Mouse (Mus musculus): ENCODE data around the gene Dvl1. TPM values are rescaled to one million over a fixed set of nuclear protein-coding genes. Genes with fewer than 3 reads are reported as not detected.
A peak's percentile ranks its signal among the peaks of the same experiment; 100 is the strongest.

The Dvl1 gene
- polyA plus RNA-seq, 1 experiment from 2014 or later: 83.6 TPM

DNA sequence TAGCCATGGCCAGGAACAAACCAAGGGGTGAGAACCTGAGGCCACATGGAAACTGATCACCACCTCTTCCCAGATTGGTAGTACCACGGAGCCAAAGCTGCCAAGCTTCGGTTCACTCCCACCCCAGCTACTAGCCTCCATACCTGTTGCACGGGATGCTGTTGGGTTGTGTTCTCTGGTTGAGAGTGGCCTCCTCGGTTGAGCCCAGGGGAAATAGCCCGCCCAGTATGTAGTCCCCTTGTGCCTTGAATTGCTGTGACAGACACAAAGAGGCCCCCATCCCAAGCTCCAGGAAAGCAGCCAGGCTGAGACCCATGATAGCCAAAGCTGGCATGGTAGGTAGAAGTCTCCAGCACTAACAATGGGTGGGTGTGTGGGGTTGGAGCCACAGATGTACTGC lies 15.8 kb downstream of the Dvl1 start, which contains the start of gene Tas1r3:
Gene Tas1r3, minus strand, starts transcription at position 362 of the 400 bp plus-strand sequence.
- no peak for TF ChIP-seq CTCF (IDR thresholded peaks at IDR 0.05)
- CTCF ChIA-PET: interaction anchor here (1.8 kb wide), 1 partner anchor 11 kb away, joined by 5 read pairs; no protein-coding TSS in a partner anchor
- H3K27me3 ChIP-seq: no peaks in the 10 kb centered on the region
- POLR2A ChIA-PET: interaction anchor here (1.6 to 1.8 kb wide), 2 partner anchors 11 to 31 kb away, joined by 4 to 7 read pairs; no protein-coding TSS in a partner anchor
- in situ Hi-C loops (cut with MboI; ENCODE audit: low pct_unique_long_range_greater_than_20kb): no loop called here
- no peak for DNase-seq (ENCODE audit: low read depth, low spot score)
- ATAC-seq: no peak

DNA sequence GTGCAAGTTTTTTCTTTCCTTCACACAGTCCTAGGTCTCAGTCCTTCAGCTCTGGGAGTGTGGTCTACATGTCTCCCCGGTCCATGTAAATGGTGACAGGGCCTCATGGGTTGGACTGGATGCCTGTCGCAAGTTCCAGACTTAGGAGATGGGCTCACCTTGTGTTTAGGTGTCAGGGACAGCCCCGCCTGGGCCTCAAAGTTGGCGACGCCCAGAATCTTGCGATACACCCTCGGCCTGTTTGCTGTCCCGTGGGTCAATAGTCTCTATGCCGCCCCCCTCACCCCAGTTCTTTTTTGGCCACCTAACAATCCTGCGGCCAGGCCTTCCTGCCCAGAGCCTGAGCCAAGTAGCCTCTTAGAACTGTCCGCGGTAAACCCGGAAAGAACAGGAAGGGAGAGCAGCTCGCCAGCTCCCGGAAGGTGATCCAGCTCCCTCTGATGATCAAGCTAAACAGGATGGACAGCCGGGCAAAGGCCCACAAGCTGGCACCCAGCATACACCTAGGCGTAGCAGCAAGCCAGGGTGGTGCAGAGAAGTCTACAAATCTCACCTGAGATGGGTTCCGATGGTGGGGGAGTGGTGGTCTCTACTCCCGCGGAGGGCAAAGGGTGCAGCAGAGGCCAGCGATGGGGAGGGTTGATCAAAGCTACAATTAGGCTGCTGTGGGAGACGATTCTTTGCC lies 21.6 kb downstream of the Dvl1 start:
- ChIA-PET POLR2A (interaction anchor here (1.3 kb wide), 1 partner anchor 37 kb away, joined by 4 read pairs; the partner anchor contains the start of gene Aurkaip1), CTCF (interaction anchor here (1.0 kb wide), 1 partner anchor 37 kb away, joined by 3 read pairs; no protein-coding TSS in a partner anchor)
- ATAC-seq (peak; percentile 55), DNase-seq (ENCODE audit: low read depth, low spot score) (no peak)
- in situ Hi-C loops (cut with MboI; ENCODE audit: low pct_unique_long_range_greater_than_20kb): loop anchor here (5.0 kb wide), 1 partner anchor 36 kb away; the partner anchor contains the start of gene Aurkaip1
- no peak for TF ChIP-seq CTCF (IDR thresholded peaks at IDR 0.05)
- no peaks in the 10 kb centered on the region for H3K27me3 ChIP-seq

DNA sequence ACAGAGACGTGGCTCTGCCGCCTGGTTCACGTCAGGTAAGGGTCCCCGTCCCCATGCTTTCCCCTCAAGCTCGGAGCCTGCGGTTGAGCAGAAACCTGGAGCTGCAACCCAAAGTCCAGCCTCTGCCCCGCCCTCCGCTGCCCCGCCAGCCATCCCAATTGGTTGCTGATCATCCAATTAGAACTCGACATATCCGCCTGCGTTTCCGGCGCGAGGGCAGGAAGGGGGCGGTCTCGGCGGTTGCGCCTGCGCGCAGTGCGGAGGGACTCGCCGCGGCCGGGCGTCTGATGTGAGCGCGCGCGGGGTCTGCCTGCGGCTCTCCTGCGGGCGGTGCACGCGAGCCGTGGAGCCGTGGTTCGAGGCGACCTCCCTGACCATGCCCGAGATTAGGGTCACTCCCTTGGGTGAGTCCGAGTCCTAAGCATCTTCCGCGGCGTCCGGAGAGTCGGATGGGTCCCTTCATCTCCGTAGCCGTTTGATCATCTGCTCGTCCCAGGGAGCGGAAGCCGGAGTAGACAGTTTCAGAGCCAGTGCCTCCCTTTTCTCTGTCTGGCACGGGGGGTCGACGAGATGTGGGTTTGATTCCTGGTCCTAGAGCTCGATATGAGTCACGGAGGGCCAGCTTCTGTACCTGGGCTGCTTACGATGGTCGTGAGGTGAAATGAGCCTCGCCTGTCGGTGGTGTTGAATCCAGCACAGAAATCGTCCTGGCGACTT lies 22.3 kb downstream of the Dvl1 start, which contains the start of the genes Cptp and Ints11:
Gene Cptp, minus strand, starts transcription at position 124 of the 717 bp plus-strand sequence.
Gene Ints11, plus strand, starts transcription at position 230 of the 717 bp plus-strand sequence.
- CTCF ChIA-PET: interaction anchor here (1.0 kb wide), 1 partner anchor 38 kb away, joined by 3 read pairs; no protein-coding TSS in a partner anchor
- H3K27me3 ChIP-seq: no peaks in the 10 kb centered on the region
- ATAC-seq (peak; percentile 86), DNase-seq (ENCODE audit: low read depth, low spot score) (peak; percentile 34)
- POLR2A ChIA-PET: interaction anchor here (1.3 kb wide), 1 partner anchor 38 kb away, joined by 4 read pairs; the partner anchor contains the start of gene Aurkaip1
- no peak for TF ChIP-seq CTCF (IDR thresholded peaks at IDR 0.05)
- in situ Hi-C loops (cut with MboI; ENCODE audit: low pct_unique_long_range_greater_than_20kb): loop anchor here (5.0 kb wide), 1 partner anchor 37 kb away; the partner anchor contains the start of gene Aurkaip1

DNA sequence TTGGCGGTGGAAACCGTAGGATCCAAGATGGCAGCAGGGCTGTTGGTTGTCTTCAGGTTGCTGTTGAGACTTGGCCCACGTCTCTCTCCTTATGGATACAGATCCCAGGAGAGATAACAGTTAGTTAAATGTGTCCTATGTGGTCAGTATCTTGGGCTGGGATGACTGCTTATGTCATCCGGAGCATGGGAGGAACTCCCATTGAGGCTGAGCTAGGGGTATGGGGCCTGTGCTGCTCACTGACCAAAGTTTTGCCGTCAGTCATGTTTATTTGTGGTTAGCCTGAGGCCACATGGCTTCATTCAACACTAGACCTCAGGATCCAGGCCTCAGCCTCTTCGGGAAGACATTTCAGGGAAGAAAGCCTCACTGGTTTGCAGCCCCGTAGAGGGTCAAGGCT lies 24.2 kb downstream of the Dvl1 start:
- in situ Hi-C loops (cut with MboI; ENCODE audit: low pct_unique_long_range_greater_than_20kb): no loop called here
- no peak for TF ChIP-seq CTCF (IDR thresholded peaks at IDR 0.05)
- H3K27me3 ChIP-seq: no peaks in the 10 kb centered on the region
- DNase-seq (ENCODE audit: low read depth, low spot score) (no peak), ATAC-seq (no peak)
- ChIA-PET POLR2A (no interaction called here), CTCF (no interaction called here)

DNA sequence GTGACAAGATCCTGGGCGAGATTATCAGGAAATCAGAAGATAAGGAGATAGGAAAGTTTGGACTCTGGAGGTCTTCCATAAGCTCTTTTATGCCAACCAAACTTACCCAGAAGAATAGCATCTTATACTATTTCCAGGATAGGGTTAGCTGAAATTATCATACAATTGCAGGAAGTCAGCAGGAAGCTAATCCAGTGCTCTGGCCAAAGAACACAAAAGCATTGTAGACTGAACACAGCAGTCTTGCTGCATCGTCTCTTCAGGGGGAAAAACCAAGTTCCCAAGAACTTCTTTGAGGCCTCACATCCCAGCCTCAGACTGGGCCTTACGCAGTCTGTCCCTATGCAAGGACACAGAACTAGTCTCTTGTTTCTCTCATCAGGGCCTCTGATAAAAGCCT lies 36.4 kb downstream of the Dvl1 start:
- POLR2A ChIA-PET: no interaction called here
- CTCF ChIA-PET: interaction anchor here (0.9 kb wide), 1 partner anchor 49 kb away, joined by 3 read pairs; no protein-coding TSS in a partner anchor

DNA sequence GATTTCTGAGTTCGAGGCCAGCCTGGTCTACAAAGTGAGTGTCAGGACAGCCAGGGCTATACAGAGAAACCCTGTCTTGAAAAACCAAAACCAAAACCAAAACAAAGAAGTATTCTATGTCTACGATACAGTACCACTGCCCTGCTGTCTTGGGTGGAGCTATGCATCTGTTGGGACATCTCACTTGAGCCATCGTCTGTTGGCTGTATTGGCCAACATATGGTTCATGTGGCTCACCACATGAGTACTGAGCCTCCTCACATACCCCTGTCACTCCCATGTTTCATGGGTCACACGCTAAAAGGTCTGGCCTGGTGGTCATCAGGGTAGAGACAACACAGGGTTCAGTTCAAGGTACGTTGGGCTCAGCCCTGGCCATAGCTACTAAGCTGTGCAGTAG lies 39.1 kb downstream of the Dvl1 start:
- POLR2A ChIA-PET: interaction anchor here (0.8 kb wide), 1 partner anchor 11 kb away, joined by 3 read pairs; no protein-coding TSS in a partner anchor
- DNase-seq (ENCODE audit: low read depth, low spot score) (no peak), ATAC-seq (no peak)
- no peaks in the 10 kb centered on the region for H3K27me3 ChIP-seq
- CTCF ChIA-PET: no interaction called here
- in situ Hi-C loops (cut with MboI; ENCODE audit: low pct_unique_long_range_greater_than_20kb): no loop called here
- TF ChIP-seq CTCF (IDR thresholded peaks at IDR 0.05): no peak

More for the DNA sequence above, 36.4 kb downstream of the Dvl1 start:
- in situ Hi-C loops (cut with MboI; ENCODE audit: low pct_unique_long_range_greater_than_20kb): no loop called here
- H3K27me3 ChIP-seq: no peaks in the 10 kb centered on the region
- TF ChIP-seq CTCF (IDR thresholded peaks at IDR 0.05): no peak
- no peak for ATAC-seq
- DNase-seq (ENCODE audit: low read depth, low spot score): no peak

DNA sequence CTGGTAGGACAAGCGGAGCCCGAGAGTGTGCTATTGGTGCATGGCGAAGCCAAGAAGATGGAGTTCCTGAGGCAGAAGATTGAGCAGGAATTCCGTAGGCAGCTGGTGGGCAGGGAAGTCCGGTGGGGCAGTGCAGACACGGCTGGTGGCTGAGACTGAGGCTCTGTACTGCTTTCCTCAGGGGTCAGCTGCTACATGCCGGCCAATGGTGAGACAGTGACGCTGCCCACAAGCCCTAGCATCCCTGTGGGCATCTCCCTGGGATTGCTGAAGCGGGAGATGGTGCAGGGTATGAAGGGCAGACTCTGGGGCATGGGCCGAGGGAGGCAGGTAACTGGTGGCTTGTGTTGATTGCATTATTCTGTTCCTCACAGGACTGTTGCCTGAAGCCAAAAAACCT lies 40.5 kb downstream of the Dvl1 start:
- ChIA-PET CTCF (no interaction called here), POLR2A (no interaction called here)
- no peak for TF ChIP-seq CTCF (IDR thresholded peaks at IDR 0.05)
- no peak for DNase-seq (ENCODE audit: low read depth, low spot score)
- no peak for ATAC-seq
- no peaks in the 10 kb centered on the region for H3K27me3 ChIP-seq
- in situ Hi-C loops (cut with MboI; ENCODE audit: low pct_unique_long_range_greater_than_20kb): no loop called here

DNA sequence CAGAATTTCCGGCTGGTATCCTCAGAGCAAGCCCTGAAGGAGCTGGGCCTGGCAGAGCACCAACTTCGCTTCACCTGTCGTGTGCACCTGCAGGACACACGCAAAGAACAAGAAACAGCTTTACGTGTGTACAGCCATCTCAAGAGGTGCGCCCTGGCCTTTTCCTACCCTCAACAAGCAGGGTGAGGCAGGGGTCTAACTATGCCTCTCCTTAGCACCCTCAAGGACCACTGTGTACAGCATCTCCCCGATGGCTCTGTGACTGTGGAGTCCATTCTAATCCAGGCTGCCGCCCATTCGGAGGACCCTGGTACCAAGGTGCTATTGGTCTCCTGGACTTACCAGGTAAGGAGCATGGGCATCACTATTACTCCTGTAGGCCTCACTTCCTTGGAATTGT lies 41.0 kb downstream of the Dvl1 start:
- DNase-seq (ENCODE audit: low read depth, low spot score): no peak
- CTCF ChIA-PET: no interaction called here
- no peak for ATAC-seq
- in situ Hi-C loops (cut with MboI; ENCODE audit: low pct_unique_long_range_greater_than_20kb): no loop called here
- no peaks in the 10 kb centered on the region for H3K27me3 ChIP-seq
- TF ChIP-seq CTCF (IDR thresholded peaks at IDR 0.05): no peak
- POLR2A ChIA-PET: no interaction called here

DNA sequence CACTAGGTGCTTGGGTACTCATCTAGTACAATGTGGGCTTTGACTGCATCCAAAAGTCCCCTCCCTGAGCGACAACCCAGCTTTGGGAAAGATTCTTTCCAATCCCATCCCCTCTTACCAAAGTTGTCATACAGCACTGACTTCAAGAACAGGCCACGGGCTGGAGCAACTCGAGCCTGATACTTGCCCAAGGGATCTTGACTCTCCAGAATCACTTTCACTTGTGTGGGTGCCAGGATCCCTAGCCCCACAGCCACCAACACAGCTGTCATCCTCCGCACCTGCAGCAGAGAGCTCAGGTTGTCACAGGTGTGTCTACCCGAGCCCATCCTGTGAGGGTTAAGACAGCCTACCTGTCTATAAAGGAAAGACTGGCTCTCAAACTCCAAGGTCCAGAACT lies 42.1 kb downstream of the Dvl1 start:
- ATAC-seq (no peak), DNase-seq (ENCODE audit: low read depth, low spot score) (no peak)
- POLR2A ChIA-PET: no interaction called here
- no peak for TF ChIP-seq CTCF (IDR thresholded peaks at IDR 0.05)
- in situ Hi-C loops (cut with MboI; ENCODE audit: low pct_unique_long_range_greater_than_20kb): no loop called here
- H3K27me3 ChIP-seq: no peaks in the 10 kb centered on the region
- CTCF ChIA-PET: no interaction called here

DNA sequence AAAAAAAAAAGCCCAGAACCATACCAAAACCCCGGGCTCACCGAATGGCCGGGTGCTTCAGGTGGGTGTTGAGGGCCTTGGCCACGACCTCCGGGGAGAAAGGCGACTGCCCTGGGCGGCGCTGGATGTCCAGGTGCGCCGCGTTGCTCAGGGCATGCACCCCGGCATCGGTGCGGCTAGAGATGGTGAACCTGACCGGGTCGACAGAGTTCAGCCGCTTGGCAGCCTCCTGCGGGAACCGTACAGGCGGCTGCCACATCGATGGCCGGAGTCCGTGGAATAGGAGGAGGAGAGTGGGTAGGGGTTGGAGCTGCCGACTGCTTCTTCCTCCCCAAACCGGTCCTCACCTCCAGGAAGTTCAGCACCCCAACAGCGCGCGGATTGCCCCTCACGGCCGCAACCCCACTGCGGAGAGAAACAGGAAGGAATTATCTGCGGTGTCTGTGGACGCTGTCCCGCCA lies 43.8 kb downstream of the Dvl1 start:
- H3K27me3 ChIP-seq: no peaks in the 10 kb centered on the region
- in situ Hi-C loops (cut with MboI; ENCODE audit: low pct_unique_long_range_greater_than_20kb): loop anchor here (5.0 kb wide), 1 partner anchor 59 kb away; the partner anchor contains the start of gene Aurkaip1
- no peak for DNase-seq (ENCODE audit: low read depth, low spot score)
- no peak for TF ChIP-seq CTCF (IDR thresholded peaks at IDR 0.05)
- POLR2A ChIA-PET: no interaction called here
- ATAC-seq: no peak
- CTCF ChIA-PET: no interaction called here
